Mouse (Mus musculus) layer of hippocampus, postnatal 25 days (tissue): ENCODE data around the gene Dtd2. TPM values are rescaled to one million over a fixed set of nuclear protein-coding genes. Genes with fewer than 3 reads are reported as not detected.

Source experiments
- total RNA-seq, 2 experiments: library from RNA; stranded (reverse); gene quantifications; 2 replicates each; pipeline ENCODE4 v1.2.3; 2021

The Dtd2 gene
- total RNA-seq, 2 experiments from 2014 or later, result 7.8 to 10.9 TPM

Other genes starting within 250 kb of the Dtd2 start
- gene Hectd1, start 177.0 kb downstream of the Dtd2 start, total RNA-seq, result 10 to 100 TPM; 81.8 to 84.1 TPM
- 1 to 10 TPM; 7.4 to 8.4 TPM for gene Heatr5a, start 35.2 kb downstream of the Dtd2 start, total RNA-seq
- not detected for gene Gpr33, start 21.6 kb upstream of the Dtd2 start, total RNA-seq
- 1 to 10 TPM; 4.1 to 4.3 TPM for gene Nubpl, start 91.2 kb upstream of the Dtd2 start, total RNA-seq